Mouse (Mus musculus) regulatory T cell (primary cell): Measurements from ENCODE around the gene Pi4k2b.
"Not testable (repeated sequence)": the region's sequence is repeated elsewhere in the genome, so short reads cannot be mapped to it uniquely, and the experiment has no call there.

Experiments used
- in situ Hi-C: fragments of 300-600 bp; cut with MboI, MseI; formaldehyde crosslinking; loops from one replicate; pipeline ENCODE4 v1.15.1; 2025; ENCODE audit warnings: high pct_unique_total_duplicates

The Pi4k2b gene

DNA sequence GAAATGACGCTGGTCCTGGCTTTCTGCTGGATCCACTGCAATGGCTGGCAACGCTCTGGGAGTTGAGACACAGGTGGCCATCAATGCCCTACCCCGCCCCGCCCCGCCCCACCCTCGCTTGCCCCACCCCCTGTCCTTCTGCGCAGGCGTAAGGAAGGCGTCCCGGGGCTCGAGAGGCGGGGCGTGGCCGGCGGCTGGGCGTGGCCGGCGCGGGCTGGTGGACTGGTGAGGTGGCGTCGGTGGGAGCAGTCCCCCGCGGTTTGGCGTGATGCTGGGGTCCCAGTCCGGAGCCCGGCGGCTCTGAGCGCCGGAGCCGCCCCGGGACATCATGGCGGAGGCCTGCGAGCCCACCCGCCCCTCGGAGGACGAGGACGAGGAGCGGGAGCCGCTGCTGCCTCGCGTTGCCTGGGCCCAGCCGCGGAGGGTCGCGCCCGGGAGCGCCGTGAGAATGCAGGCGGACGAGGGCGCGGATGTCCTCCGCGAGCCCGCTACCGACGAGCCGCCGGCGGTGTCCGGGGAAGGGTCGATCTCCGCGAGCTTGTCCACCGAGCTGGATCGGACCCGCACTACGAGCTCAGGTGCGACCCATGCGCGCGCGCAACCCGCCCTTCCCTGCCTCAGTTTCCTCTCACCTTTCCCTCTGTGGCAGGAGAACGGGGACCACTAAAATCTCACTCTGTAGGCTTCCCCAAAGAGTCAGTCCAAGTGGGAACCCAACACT is at the start of gene Pi4k2b:
TSS of gene Pi4k2b (plus strand) at position 184 of the 721 bp plus-strand sequence.
- in situ Hi-C loops = no loop called here

- in situ Hi-C loops = no loop called here
Measured at GRCm38 (mm10) chr5:52697291-52697690, 44.1 kb upstream of the Pi4k2b start.

- in situ Hi-C loops = not testable (repeated sequence)
Measured at GRCm38 (mm10) chr5:52697882-52698440, 43.4 kb upstream of the Pi4k2b start.

GRCm38 (mm10) chr5:52704562-52704961 is 36.8 kb upstream of the Pi4k2b start:
- in situ Hi-C loops = no loop called here

GRCm38 (mm10) chr5:52712704-52713103 is 28.7 kb upstream of the Pi4k2b start:
- in situ Hi-C loops = no loop called here

- in situ Hi-C loops = no loop called here
Measured at GRCm38 (mm10) chr5:52716742-52717448, 24.5 kb upstream of the Pi4k2b start.

- in situ Hi-C loops = no loop called here
Measured at GRCm38 (mm10) chr5:52721003-52721402, 20.4 kb upstream of the Pi4k2b start.

DNA sequence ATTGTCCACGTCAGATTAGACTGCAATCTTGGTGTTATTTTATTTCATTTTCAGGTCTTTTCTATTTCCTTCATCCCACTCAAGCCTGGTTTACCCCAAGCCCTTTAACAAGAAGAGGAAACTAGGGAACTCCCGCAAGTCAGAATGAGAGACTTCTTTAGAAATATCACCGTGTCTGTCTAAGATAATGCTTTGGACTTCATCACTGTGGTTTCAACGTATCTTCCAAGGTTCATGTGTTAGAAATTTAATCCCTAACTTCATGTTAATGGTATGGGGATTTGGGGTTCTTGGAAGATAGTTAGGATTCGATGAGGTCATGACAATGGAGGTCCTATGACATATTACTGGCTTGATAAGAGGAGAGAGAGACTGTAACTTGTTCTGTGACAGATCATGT is 13.6 kb upstream of the Pi4k2b start:
- in situ Hi-C loops = no loop called here

DNA sequence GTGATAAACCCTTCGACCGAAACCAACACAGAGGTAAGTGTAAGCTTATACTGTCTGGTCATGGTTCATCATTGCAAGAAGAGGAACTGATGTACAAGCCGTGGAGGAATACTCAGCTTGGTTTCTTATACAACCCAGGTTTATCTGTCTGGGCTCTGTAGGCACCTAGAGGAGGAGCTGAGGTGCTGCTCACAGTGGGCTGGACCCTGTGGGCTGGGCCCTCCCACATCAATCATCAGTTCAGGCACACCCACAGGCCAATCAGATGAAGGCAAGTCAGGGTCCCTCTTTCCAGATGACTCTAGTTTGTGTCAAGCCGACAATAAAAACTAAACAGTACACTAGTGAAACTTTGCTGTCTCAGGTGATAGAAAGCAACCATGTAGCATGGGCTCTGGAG is 8.6 kb upstream of the Pi4k2b start:
- in situ Hi-C loops = loop anchor here (10.0 kb wide), 1 partner anchor 92 kb away; no protein-coding TSS in a partner anchor

GRCm38 (mm10) chr5:52736046-52736445 is 5.3 kb upstream of the Pi4k2b start:
- in situ Hi-C loops = loop anchor here (10.0 kb wide), 1 partner anchor 89 kb away; no protein-coding TSS in a partner anchor

DNA sequence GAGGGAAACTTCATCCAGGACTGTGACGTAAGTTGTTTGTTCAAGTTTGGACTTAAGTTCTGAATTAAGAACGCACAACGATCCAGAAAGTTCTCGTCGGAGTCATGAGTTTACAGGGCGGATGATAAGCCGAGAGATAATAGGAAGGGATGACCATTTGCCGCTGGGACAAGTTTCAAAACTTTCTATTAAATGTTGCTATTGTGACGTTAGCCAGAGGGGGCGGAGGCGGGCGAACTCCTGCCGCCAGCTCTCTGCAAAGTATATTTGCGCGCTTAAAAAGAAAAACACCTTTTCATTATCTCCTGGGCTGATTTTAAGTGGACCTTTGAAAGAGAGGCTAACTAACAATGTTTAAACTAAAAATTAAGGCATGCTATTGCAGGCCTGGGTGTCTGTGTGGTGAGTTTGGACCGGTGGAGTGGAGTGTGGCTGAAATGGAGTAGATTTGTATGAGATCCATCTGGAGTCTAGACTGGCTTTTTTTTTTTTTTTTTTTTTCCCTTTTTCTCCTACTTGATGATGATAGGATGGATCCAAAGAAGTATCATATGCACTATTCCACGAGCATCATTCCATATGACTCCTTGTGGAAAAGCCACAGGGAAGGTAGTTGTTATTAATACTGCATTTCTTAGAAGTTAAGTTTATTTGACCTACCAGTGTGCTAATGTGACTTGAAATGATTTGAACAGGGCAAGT is 889 bp downstream of the Pi4k2b start:
- in situ Hi-C loops = no loop called here

GRCm38 (mm10) chr5:52743231-52743630 is 1.9 kb downstream of the Pi4k2b start:
- in situ Hi-C loops = no loop called here

- in situ Hi-C loops = no loop called here
Measured at GRCm38 (mm10) chr5:52746920-52747319, 5.5 kb downstream of the Pi4k2b start.

DNA sequence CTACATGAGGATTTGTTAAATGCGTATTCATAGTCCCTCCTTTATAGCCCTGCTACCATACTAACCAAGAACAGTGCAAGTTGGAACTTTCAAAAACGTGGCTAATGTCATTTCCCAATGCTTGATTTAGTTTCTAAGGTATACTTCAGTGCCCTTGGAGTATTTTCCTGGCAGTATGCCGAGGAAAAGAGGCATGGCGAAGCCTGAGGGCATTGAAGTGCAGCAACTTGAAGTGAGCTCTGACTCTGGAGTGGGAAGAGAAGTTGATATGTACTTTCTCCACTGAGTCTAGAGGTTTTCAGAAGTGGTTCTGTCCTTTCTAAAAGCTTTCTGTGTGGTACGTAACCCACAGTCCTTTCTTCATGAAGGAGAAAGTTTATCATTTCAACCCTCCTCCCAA is 7.4 kb downstream of the Pi4k2b start:
- in situ Hi-C loops = no loop called here

DNA sequence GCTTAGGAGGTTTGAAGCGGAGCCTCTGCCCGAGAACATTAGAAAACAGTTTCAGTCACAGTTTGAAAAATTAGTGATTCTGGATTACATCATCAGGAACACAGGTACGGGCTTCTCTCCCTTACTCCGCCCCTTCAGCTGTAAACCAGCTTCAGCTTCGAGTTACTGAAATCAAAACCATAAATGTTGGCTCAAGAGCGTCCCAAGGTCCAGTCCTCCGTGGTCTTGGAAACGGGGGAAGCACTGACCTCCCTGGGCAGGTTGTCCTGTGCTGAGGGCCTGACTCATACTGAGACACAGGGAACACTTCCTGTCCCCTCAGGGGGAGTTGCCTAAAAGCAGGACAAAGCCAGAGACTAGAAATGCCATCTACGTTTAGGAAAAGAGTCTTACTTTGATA is 11.8 kb downstream of the Pi4k2b start:
- in situ Hi-C loops = no loop called here

- in situ Hi-C loops = no loop called here
Measured at GRCm38 (mm10) chr5:52754196-52754595, 12.8 kb downstream of the Pi4k2b start.

GRCm38 (mm10) chr5:52755337-52755736 is 14.0 kb downstream of the Pi4k2b start:
- in situ Hi-C loops = no loop called here

GRCm38 (mm10) chr5:52755989-52756388 is 14.6 kb downstream of the Pi4k2b start:
- in situ Hi-C loops = no loop called here

- in situ Hi-C loops = no loop called here
Measured at GRCm38 (mm10) chr5:52762586-52762985, 21.2 kb downstream of the Pi4k2b start.

DNA sequence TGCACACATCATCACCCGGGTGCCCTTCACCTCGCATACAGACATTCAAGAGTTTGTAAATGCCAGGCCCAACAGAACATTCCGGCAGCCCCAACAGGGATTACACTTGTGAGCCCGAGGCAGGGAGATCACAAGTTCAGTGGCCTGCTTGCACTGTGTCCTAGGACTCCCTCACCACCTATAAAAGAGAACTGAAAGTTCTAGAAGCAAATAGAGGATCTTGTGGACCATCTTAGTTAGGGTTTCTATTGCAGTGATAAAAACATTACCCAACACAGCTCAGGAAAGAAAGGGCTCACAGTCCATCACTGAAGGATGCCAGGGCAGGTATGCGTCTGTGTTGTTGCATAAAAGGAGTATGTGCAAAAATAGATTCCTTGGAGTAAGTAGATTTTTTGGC is 32.9 kb downstream of the Pi4k2b start:
- in situ Hi-C loops = no loop called here

GRCm38 (mm10) chr5:52775237-52775636 is 33.9 kb downstream of the Pi4k2b start, which contains the start of gene Zcchc4:
TSS of gene Zcchc4 (plus strand) at chr5:52775409.
- in situ Hi-C loops = no loop called here
